Mouse (Mus musculus) CH12.LX (cell line): Measurements from ENCODE around the gene Cdc123. TPM values are rescaled to one million over a fixed set of nuclear protein-coding genes. Genes with fewer than 3 reads are reported as not detected.
"Not testable (repeated sequence)": the region's sequence is repeated elsewhere in the genome, so short reads cannot be mapped to it uniquely, and the experiment has no call there.

Experiments
- DNase-seq: peaks from one replicate; pipeline ENCODE4 v3.0.0-alpha.2; 2013; ENCODE audit errors: extremely low read depth
- H3K27ac ChIP-seq: 2 replicates; pipeline ENCODE4 v1.5.1; 2012; ENCODE audit warnings: low read depth, mild to moderate bottlenecking, control low read depth, moderate library complexity; ENCODE audit not compliant: insufficient read depth
- H3K27me3 ChIP-seq: replicated peaks from 2 replicates; pipeline ENCODE3; 2012; ENCODE audit warnings: inconsistent platforms
- H3K36me3 ChIP-seq, 2 experiments: replicated peaks in 1 of 2; 2 replicates each; pipeline versions ENCODE3 to v1.6.1; 2012; ENCODE audit warnings: inconsistent platforms in 1 of 2, low read length in 1 of 2, mild to moderate bottlenecking in 1 of 2, mixed read lengths in 1 of 2, moderate library complexity in 1 of 2; ENCODE audit not compliant: control insufficient read depth in 1 of 2, insufficient read depth in 1 of 2
- H3K4me1 ChIP-seq, 2 experiments: 2 replicates each; pipeline ENCODE4 v1.6.1; 2012; ENCODE audit warnings: inconsistent platforms in 1 of 2, moderate library complexity in 1 of 2; ENCODE audit not compliant: insufficient read depth in 2 of 2, control insufficient read depth in 1 of 2
- H3K4me2 ChIP-seq: 2 replicates; pipeline ENCODE4 v1.6.1; 2012; ENCODE audit warnings: low read depth, mild to moderate bottlenecking, control low read depth; ENCODE audit not compliant: poor library complexity, insufficient read depth, severe bottlenecking
- H3K4me3 ChIP-seq, 3 experiments: fragments of 150-350 bp in 1 of 3; sonication (generic) in 1 of 3; replicated peaks in 1 of 3; 2 replicates each; pipeline versions ENCODE3 to v1.5.1; 2011 to 2012; ENCODE audit warnings: low read depth in 2 of 3, low read length in 2 of 3, mild to moderate bottlenecking in 2 of 3, moderate library complexity in 2 of 3, control low read depth in 1 of 3, improper control_type of control experiment in 1 of 3, inconsistent platforms in 1 of 3, mixed read lengths in 1 of 3; ENCODE audit not compliant: poor library complexity in 1 of 3
- H3K79me2 ChIP-seq: replicated peaks from 2 replicates; pipeline ENCODE4 v1.6.1; 2012; ENCODE audit warnings: mild to moderate bottlenecking, moderate library complexity; ENCODE audit not compliant: control insufficient read depth, poor library complexity, insufficient read depth, severe bottlenecking; ENCODE audit errors: extremely low read depth
- H3K9ac ChIP-seq: 2 replicates; pipeline ENCODE4 v1.6.1; 2012; ENCODE audit warnings: low read depth, mild to moderate bottlenecking, control low read depth, moderate library complexity; ENCODE audit not compliant: insufficient read depth
- H3K9me3 ChIP-seq: replicated peaks from 2 replicates; pipeline ENCODE3; 2012; ENCODE audit warnings: low read length, inconsistent platforms, mixed read lengths
- CTCF ChIP-seq, 2 experiments: IDR thresholded peaks in 1 of 2; conservative IDR thresholded peaks in 1 of 2; 2 replicates each; pipeline ENCODE4 v1.5.1; 2011 to 2012; ENCODE audit warnings: low read depth in 2 of 2, low read length in 2 of 2, improper control_type of control experiment in 1 of 2, inconsistent platforms in 1 of 2, mild to moderate bottlenecking in 1 of 2, moderate library complexity in 1 of 2
- E2F4 ChIP-seq: IDR thresholded peaks from 2 replicates; pipeline ENCODE4 v1.6.1; 2011; ENCODE audit warnings: low read depth, low read length, improper control_type of control experiment; ENCODE audit not compliant: insufficient replicate concordance
- ELF1 ChIP-seq: IDR thresholded peaks from 2 replicates; pipeline ENCODE4 v1.6.1; 2014; ENCODE audit warnings: low read depth, mild to moderate bottlenecking, inconsistent platforms, low read length, improper control_type of control experiment
- EP300 ChIP-seq: IDR thresholded peaks from 2 replicates; pipeline ENCODE4 v1.6.1; 2011; ENCODE audit warnings: low read length, improper control_type of control experiment
- IRF4 ChIP-seq: IDR thresholded peaks from 2 replicates; pipeline ENCODE4 v1.6.1; 2014; ENCODE audit warnings: low read depth, mild to moderate bottlenecking, inconsistent platforms, low read length, improper control_type of control experiment
- JUND ChIP-seq: conservative IDR thresholded peaks from 2 replicates; pipeline ENCODE4 v1.6.1; 2011; ENCODE audit warnings: low read depth, low read length, improper control_type of control experiment
- MAFK ChIP-seq: IDR thresholded peaks from 2 replicates; pipeline ENCODE4 v1.6.1; 2011; ENCODE audit warnings: low read length, improper control_type of control experiment; ENCODE audit not compliant: insufficient replicate concordance
- MEF2A ChIP-seq: IDR thresholded peaks from 2 replicates; pipeline ENCODE4 v1.6.1; 2014; ENCODE audit warnings: low read depth, mild to moderate bottlenecking, inconsistent platforms, low read length, improper control_type of control experiment, borderline replicate concordance
- NELFE ChIP-seq: IDR thresholded peaks from 2 replicates; pipeline ENCODE4 v1.6.1; 2011; ENCODE audit warnings: low read depth, low read length, improper control_type of control experiment
- PAX5 ChIP-seq: IDR thresholded peaks from 2 replicates; pipeline ENCODE4 v1.6.1; 2012; ENCODE audit warnings: low read length, inconsistent platforms, mixed read lengths
- POLR2A ChIP-seq: IDR thresholded peaks from 2 replicates; pipeline ENCODE4 v1.6.1; 2011; ENCODE audit warnings: low read depth, mild to moderate bottlenecking, improper control_type of control experiment, low read length
- POLR2AphosphoS2 ChIP-seq: IDR thresholded peaks from 2 replicates; pipeline ENCODE4 v1.6.1; 2011; ENCODE audit warnings: low read depth, low read length, improper control_type of control experiment
- RAD21 ChIP-seq: IDR thresholded peaks from 2 replicates; pipeline ENCODE4 v1.6.1; 2011; ENCODE audit warnings: low read depth, mild to moderate bottlenecking, low read length, improper control_type of control experiment, moderate library complexity
- SIN3A ChIP-seq: IDR thresholded peaks from 2 replicates; pipeline ENCODE4 v1.6.1; 2012; ENCODE audit warnings: low read length, improper control_type of control experiment, inconsistent platforms
- SMC3 ChIP-seq: IDR thresholded peaks from 2 replicates; pipeline ENCODE4 v1.6.1; 2011; ENCODE audit warnings: low read depth, low read length, improper control_type of control experiment
- TCF12 ChIP-seq: IDR thresholded peaks from 2 replicates; pipeline ENCODE4 v1.6.1; 2014; ENCODE audit warnings: low read depth, mild to moderate bottlenecking, inconsistent platforms, low read length, improper control_type of control experiment
- UBTF ChIP-seq: IDR thresholded peaks from 2 replicates; pipeline ENCODE4 v1.6.1; 2012; ENCODE audit warnings: low read depth, mild to moderate bottlenecking, inconsistent platforms, low read length, improper control_type of control experiment, moderate library complexity
- ZKSCAN1 ChIP-seq: IDR thresholded peaks from 2 replicates; pipeline ENCODE4 v1.6.1; 2012; ENCODE audit warnings: low read depth, inconsistent platforms, low read length, improper control_type of control experiment, borderline replicate concordance
- ZMIZ1 ChIP-seq: IDR thresholded peaks from 2 replicates; pipeline ENCODE4 v1.6.1; 2012; ENCODE audit warnings: low read depth, mild to moderate bottlenecking, inconsistent platforms, low read length, improper control_type of control experiment
- ZNF384 ChIP-seq: IDR thresholded peaks from 2 replicates; pipeline ENCODE4 v1.6.1; 2012; ENCODE audit warnings: low read depth, low read length, improper control_type of control experiment, inconsistent platforms
- dilution Hi-C: fragments of 300-500 bp; cut with MboI; formaldehyde crosslinking; loops from 2 replicates; pipeline ENCODE4 v1.14.3; 2020; ENCODE audit warnings: low sequenced_read_pairs; ENCODE audit not compliant: extremely low pct_unique_long_range_greater_than_20kb, extremely low pct_ligation_motif_present
- in situ Hi-C: fragments of 300-500 bp; cut with MboI; formaldehyde crosslinking; loops from 3 replicates; pipeline ENCODE4 v1.14.3; 2019; ENCODE audit warnings: low sequenced_read_pairs, low pct_ligation_motif_present, low pct_unique_long_range_greater_than_20kb, mixed read lengths
- polyA plus RNA-seq: library from polyadenylated mRNA; unstranded; fragments of >175 nt; gene quantifications from 2 replicates; pipeline ENCODE4 v1.2.1, GENCODE M21; 2012; ENCODE audit warnings: low read depth; ENCODE audit not compliant: insufficient read length
- total RNA-seq, 2 experiments: library from RNA; depleted of rRNA; stranded (reverse); fragments of 300-350 nt in 1 of 2; fragments of >200 nt in 1 of 2; gene quantifications; 2 replicates each; pipeline ENCODE4 v1.2.3; 2012 to 2014

The Cdc123 gene
- total and polyA plus RNA-seq, 3 experiments, result 164 to 291 (median 215) TPM

DNA sequence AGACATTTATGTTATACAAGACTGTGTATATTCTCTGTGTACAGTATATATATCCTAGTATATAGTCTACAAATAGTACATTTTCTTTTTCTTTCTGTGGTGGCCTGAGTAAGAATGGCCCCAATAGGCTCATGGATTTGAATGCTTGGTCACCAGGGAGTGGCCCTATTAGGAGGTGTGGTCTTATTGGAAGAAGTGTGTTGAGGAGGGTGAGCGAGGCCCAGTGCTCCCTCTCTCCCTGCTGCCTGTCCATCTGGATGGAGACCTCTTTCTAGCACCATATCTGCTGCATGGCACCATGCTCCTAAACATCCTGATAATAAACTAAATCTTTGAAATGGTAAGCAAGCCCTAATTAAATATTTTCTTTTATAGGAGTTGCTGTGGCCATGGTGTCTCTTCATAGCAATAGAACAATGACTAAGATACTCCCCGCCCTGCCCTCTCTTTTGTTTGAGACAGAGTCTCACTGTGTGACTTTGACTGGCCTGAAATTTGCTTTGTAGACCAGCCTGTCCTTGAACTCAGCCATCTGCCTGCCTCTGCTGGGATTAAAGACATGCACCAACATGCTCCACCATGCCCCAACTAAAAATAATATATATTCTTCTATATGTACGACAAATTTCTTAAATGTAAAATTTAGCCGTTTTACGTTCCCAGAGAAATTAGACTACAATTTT is 34.8 kb downstream of the Cdc123 start:
- no peak overlapping the region for H3K4me2 ChIP-seq
- TF ChIP-seq NELFE (no peak), POLR2AphosphoS2 (no peak), MEF2A (no peak), ZMIZ1 (no peak), POLR2A (no peak), MAFK (no peak), ZNF384 (no peak), EP300 (no peak), ELF1 (no peak)
- peaks cover 35 to 71% of the 10 kb centered on the region in 2 experiments for H3K36me3 ChIP-seq
- no peak overlapping the region for H3K4me3 ChIP-seq
- no peak for DNase-seq
- H3K9ac ChIP-seq, result no peak overlapping the region
- H3K27me3 ChIP-seq, result no peaks in the 10 kb centered on the region
- no peaks in the 10 kb centered on the region for H3K9me3 ChIP-seq
- H3K4me1 ChIP-seq, result peaks cover 4 to 10% of the 10 kb centered on the region in 2 experiments; a peak in 3 of 4 replicates
- in situ Hi-C loops, result loop anchor here (25.0 kb wide), 1 partner anchor 723 kb away; no protein-coding TSS in a partner anchor
- dilution Hi-C loops, result no loop called here
- no peaks in the 10 kb centered on the region for H3K79me2 ChIP-seq
- H3K27ac ChIP-seq, result no peak overlapping the region

DNA sequence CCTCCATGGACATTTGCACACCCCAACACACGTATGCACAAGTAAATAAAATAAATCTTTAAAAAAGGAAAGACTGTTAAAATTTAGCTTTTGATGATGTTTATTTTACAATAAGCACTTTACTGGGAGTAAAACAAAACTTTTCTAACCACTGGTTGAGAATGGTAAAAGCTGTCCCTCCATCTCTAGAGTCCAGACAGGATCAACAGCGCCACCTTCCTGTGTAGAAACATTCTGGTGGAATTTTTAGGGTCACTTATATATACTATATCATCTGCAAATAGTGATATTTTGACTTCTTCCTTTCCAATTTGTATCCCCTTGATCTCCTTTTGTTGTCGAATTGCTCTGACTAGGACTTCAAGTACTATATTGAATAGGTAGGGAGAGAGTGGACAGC is 38.8 kb downstream of the Cdc123 start:
- H3K9me3 ChIP-seq, dilution Hi-C loops, H3K27me3 ChIP-seq, H3K4me3 ChIP-seq, H3K79me2 ChIP-seq, H3K9ac ChIP-seq, H3K4me2 ChIP-seq, H3K27ac ChIP-seq: not testable (repeated sequence)
- in situ Hi-C loops, result loop anchor here (10.0 to 25.0 kb wide), 3 partner anchors 91 to 719 kb away; partner anchors contain the start of gene Camk1d
- peaks cover 13 to 41% of the 10 kb centered on the region in 2 experiments for H3K4me1 ChIP-seq
- peak; percentile 53 for DNase-seq
- peaks cover 34 to 67% of the 10 kb centered on the region in 2 experiments for H3K36me3 ChIP-seq
- TF ChIP-seq JUND (0 out of 2 replicates have a peak, but pooled peaks have one; percentile 8), SMC3 (peak; percentile 67), CTCF (conservative IDR thresholded peaks at IDR 0.05 in 1 of 2, IDR thresholded peaks at IDR 0.05 in 1 of 2; ENCODE audit: low read depth in 2 of 2, low read length in 2 of 2) (peak in 1 of 2 experiments; percentile 71; a peak in 2 of 4 replicates), RAD21 (peak; percentile 75)

DNA sequence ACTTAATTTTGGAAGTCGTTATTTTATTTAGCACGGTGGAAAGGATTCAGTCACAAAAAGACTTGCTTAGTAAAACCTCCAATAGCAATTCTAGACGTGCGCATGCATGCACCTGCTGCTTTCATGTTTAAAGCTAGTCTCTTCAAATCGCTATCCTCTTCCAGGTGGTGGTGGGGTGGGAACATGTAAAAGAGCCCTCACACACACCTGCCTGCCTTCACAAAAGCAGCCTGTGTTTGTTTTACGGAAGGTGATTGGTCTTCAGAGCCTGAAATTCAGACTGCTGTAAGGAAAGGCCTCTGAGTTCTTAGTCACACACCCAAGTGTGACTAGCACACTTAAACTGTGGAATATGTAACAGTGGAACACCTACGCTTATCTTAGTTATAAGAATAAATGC is 39.7 kb downstream of the Cdc123 start:
- no peak overlapping the region for H3K9ac ChIP-seq
- no peaks in the 10 kb centered on the region for H3K79me2 ChIP-seq
- peak overlapping the region; percentile 83 for H3K27ac ChIP-seq
- H3K9me3 ChIP-seq, result peaks cover 9% of the 10 kb centered on the region
- dilution Hi-C loops, result no loop called here
- DNase-seq, result peak; percentile 28
- H3K4me2 ChIP-seq, result peak overlapping the region; percentile 97
- H3K4me1 ChIP-seq, result peaks cover 13 to 41% of the 10 kb centered on the region in 2 experiments
- H3K4me3 ChIP-seq, result no peak overlapping the region
- H3K27me3 ChIP-seq, result no peaks in the 10 kb centered on the region
- TF ChIP-seq POLR2AphosphoS2, result no peak
- TF ChIP-seq EP300, result peak; percentile 23; the same call in 1 of the 2 replicates
- TF ChIP-seq IRF4, result no peak
- no peak for TF ChIP-seq E2F4
- no peak for TF ChIP-seq SIN3A
- TF ChIP-seq POLR2A, result no peak
- peak; percentile 29; the same call in 1 of the 2 replicates for TF ChIP-seq TCF12
- no peak for TF ChIP-seq ZKSCAN1
- TF ChIP-seq PAX5, result no peak
- no peak for TF ChIP-seq MEF2A
- TF ChIP-seq UBTF, result no peak
- no peak for TF ChIP-seq RAD21
- H3K36me3 ChIP-seq, result peaks cover 37 to 67% of the 10 kb centered on the region in 2 experiments
- in situ Hi-C loops, result loop anchor here (10.0 to 25.0 kb wide), 3 partner anchors 90 to 718 kb away; partner anchors contain the start of gene Camk1d
